Mouse (Mus musculus): ENCODE measurements around the gene Nptxr.
A peak's percentile ranks its signal among the peaks of the same experiment; 100 is the strongest.

Gene Nptxr

DNA sequence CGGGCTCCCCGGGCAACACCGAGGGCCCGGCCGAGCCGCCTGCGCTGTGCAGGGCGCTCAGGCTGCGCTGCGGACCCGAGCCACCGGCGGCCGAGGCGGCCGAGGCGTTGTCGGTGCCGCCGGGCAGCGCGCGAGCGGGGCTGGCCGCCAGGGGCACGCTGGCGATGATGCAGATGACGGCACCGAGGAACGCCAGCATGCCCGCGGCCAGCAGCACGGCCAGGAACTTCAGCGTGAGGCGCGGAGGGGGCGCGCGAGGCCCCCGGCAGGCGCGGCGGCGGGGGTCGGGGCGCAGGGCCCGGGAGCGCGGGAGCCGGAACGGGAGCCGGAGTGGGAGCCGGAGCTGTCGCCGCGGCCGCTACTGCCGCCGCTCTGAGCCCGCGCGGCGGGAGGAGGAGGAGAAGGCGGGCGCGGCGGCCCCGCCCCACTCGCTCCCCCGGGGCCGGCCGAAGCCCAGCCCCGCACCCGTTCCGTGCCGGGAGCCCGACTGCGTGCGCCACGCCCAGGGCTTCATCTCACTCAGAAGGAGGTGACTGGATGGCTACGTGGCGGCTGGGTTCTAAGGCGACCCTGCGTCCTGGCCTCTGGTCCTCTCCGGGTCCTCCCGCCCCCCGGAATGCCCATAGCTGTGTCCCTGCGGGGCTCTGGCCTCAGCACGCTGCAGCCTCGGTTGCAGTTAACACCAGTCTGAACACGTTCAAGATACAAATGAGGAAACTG, at the start of gene Nptxr:
Nptxr (minus strand) TSS at position 415 of the 720 bp plus-strand sequence.
- H3K36me3 ChIP-seq (ENCODE audit: control insufficient read depth, insufficient read depth, low read length, poor library complexity, severe bottlenecking): no peaks in the 10 kb centered on the region
- peak; percentile 36 for DNase-seq (ENCODE audit: low read depth, low spot score)
- H3K27me3 ChIP-seq (ENCODE audit: control insufficient read depth, insufficient read depth, low read length, poor library complexity, severe bottlenecking): peaks cover 4% of the 10 kb centered on the region; the same call in 1 of the 2 replicates

DNA sequence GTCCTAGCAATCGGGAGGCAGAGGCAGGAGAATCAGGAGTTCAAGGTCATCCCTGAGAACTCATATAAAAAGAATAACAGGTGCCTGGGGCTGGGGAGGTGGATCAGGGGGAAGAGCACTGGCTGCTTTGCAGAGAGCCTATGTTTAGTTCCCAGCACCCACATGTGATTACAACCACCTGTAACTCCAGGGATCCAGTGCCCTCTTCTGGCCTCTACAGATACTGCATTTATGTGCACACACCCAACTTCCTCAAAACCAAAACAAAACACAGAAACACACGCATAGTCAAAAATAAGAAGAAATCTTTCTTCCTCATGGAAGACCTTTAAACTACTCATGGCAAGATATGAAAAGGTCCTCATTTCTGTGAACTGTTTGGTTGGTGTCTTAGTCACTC, 45.6 kb upstream of the Nptxr start:
- peak; percentile 29 for DNase-seq (ENCODE audit: low read depth, low spot score)
- H3K27me3 ChIP-seq (ENCODE audit: control insufficient read depth, insufficient read depth, low read length, poor library complexity, severe bottlenecking): no peaks in the 10 kb centered on the region
- H3K36me3 ChIP-seq (ENCODE audit: control insufficient read depth, insufficient read depth, low read length, poor library complexity, severe bottlenecking): no peaks in the 10 kb centered on the region

DNA sequence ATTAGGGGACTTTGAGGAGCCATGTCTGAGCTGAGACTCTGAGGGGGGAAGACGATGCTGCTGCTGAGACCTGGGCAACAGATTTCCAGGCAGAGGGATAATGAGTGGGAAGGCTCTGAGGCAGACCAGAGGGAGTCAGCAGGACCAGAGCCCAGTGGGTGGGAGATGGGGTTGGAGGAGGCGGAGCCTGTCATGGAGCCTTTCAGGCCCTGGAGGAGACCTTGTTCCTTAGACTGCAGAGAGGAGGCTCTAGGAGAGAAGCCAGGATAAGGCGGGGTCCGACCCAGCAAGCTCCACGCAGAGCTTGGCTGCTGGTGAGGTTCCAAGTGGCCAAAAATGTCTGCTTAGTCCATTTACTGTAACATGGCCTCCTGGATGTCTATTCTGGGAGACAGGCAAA, 42.5 kb upstream of the Nptxr start:
- Histone ChIP-seq H3K36me3 (ENCODE audit: control insufficient read depth, insufficient read depth, low read length, poor library complexity, severe bottlenecking) (no peaks in the 10 kb centered on the region), H3K27me3 (ENCODE audit: control insufficient read depth, insufficient read depth, low read length, poor library complexity, severe bottlenecking) (no peaks in the 10 kb centered on the region)
- no peak for DNase-seq (ENCODE audit: low read depth, low spot score)

- Histone ChIP-seq H3K27me3 (ENCODE audit: control insufficient read depth, insufficient read depth, low read length, poor library complexity, severe bottlenecking) (no peaks in the 10 kb centered on the region), H3K36me3 (ENCODE audit: control insufficient read depth, insufficient read depth, low read length, poor library complexity, severe bottlenecking) (no peaks in the 10 kb centered on the region)
- DNase-seq (ENCODE audit: low read depth, low spot score): no peak
Measured at GRCm38 (mm10) chr15:79845986-79846385, 41.4 kb upstream of the Nptxr start.

DNA sequence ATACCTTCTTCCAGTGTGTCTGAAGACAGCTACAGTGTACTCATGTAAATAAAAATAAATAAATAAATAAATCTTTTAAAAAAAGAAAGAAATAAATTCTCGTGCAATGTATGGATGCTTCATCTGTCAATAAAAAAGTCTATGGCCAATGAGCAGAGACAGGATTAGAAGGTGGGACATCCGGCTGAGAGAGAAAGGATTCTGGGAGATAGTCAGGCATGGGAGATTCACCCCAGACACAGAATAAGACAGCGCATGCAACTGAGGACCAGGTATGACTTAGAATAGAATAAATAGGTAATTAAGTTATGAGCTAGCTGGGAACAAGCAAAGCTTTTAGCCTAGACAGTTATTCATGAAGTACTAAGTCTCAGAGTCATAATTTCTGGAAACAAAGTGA, 38.4 kb upstream of the Nptxr start:
- H3K27me3 ChIP-seq (ENCODE audit: control insufficient read depth, insufficient read depth, low read length, poor library complexity, severe bottlenecking): no peaks in the 10 kb centered on the region
- no peaks in the 10 kb centered on the region for H3K36me3 ChIP-seq (ENCODE audit: control insufficient read depth, insufficient read depth, low read length, poor library complexity, severe bottlenecking)
- no peak for DNase-seq (ENCODE audit: low read depth, low spot score)

DNA sequence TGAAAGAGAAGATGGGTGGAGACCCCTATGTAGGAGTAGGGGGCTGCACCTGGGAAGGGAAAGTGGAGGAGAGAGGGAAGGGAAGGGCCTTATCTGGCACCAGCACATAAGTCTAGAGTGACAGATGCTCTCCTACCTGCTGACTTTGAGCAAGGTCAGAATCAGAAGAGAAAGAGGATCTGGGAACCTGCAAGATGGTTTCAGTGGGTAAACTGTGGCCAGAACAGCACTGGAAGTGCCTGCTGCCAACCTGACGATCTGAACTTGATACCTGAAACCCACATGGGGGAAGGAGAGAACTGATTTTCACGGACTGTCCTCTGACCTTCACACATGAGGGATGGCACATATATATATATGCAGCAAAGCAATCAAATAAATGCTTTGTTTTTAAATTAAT, 35.7 kb upstream of the Nptxr start:
- H3K27me3 ChIP-seq (ENCODE audit: control insufficient read depth, insufficient read depth, low read length, poor library complexity, severe bottlenecking): no peaks in the 10 kb centered on the region
- no peak for DNase-seq (ENCODE audit: low read depth, low spot score)
- H3K36me3 ChIP-seq (ENCODE audit: control insufficient read depth, insufficient read depth, low read length, poor library complexity, severe bottlenecking): no peaks in the 10 kb centered on the region

DNA sequence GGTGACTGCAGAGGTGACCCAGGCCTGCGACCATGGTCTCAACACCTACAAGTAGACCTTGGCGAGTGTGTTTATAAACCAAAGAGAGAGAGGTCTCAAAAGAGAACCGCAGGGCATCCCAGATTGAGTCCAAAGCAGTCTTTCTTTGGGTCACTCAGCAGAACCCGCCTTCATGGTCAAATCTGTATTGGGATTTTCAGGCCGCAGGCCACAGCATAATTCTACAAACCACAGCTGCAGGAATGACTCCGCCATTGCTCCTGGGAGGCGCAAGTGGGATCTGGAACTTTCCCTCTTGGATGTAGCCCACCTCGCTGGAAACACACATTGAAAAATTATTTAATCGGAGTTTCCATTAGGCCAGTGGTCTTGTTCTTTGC, 30.3 kb upstream of the Nptxr start:
- no peak for DNase-seq (ENCODE audit: low read depth, low spot score)
- Histone ChIP-seq H3K36me3 (ENCODE audit: control insufficient read depth, insufficient read depth, low read length, poor library complexity, severe bottlenecking) (no peaks in the 10 kb centered on the region), H3K27me3 (ENCODE audit: control insufficient read depth, insufficient read depth, low read length, poor library complexity, severe bottlenecking) (no peaks in the 10 kb centered on the region)

GRCm38 (mm10) chr15:79834130-79834880, 29.7 kb upstream of the Nptxr start, which contains the start of the genes Npcd and Cbx6:
Npcd (minus strand) TSS chr15:79834237.
Cbx6 (minus strand) TSS chr15:79834688.
- peak; percentile 84 for DNase-seq (ENCODE audit: low read depth, low spot score)
- H3K27me3 ChIP-seq (ENCODE audit: control insufficient read depth, insufficient read depth, low read length, poor library complexity, severe bottlenecking): no peaks in the 10 kb centered on the region
- no peaks in the 10 kb centered on the region for H3K36me3 ChIP-seq (ENCODE audit: control insufficient read depth, insufficient read depth, low read length, poor library complexity, severe bottlenecking)

DNA sequence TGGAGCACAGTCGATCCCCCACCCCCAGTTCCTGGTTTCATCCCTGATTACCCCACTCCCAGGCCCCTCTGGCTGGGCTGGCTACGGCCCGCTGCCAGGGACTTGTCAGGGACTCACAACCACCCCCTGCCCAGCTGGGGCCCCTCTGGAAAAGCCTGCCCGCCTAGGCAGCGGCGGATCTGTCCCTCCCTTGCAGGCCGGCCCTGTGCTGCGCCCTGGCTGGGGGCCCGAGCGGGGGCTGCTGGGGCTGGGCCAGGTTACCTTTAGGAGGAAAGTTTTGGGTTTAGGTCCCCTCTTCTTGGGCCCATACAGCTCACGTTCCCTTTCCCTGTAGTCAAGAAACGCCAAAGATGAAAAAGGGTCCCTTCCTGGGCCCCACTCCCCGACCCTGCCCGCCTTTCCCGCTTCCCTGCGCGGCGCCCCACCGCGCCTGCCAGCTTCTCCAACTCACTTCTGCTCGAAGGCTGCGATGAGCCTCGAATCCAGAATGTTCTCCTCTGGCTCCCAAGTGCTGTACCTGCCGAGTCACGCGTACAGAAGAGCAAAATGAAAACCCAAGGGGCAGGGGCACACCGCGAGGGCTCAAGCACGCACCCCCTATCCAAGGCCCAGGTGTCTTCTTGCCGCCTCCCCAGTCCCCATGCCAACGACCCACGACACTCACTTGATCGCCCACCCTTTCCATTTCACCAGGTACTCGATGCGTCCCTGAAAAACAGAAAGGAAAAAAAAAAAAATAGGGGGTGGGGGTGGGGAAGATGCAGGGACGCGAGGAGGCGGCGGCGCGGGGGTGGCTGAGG, 28.9 kb upstream of the Nptxr start:
- no peak for DNase-seq (ENCODE audit: low read depth, low spot score)
- H3K27me3 ChIP-seq (ENCODE audit: control insufficient read depth, insufficient read depth, low read length, poor library complexity, severe bottlenecking): no peaks in the 10 kb centered on the region
- no peaks in the 10 kb centered on the region for H3K36me3 ChIP-seq (ENCODE audit: control insufficient read depth, insufficient read depth, low read length, poor library complexity, severe bottlenecking)

DNA sequence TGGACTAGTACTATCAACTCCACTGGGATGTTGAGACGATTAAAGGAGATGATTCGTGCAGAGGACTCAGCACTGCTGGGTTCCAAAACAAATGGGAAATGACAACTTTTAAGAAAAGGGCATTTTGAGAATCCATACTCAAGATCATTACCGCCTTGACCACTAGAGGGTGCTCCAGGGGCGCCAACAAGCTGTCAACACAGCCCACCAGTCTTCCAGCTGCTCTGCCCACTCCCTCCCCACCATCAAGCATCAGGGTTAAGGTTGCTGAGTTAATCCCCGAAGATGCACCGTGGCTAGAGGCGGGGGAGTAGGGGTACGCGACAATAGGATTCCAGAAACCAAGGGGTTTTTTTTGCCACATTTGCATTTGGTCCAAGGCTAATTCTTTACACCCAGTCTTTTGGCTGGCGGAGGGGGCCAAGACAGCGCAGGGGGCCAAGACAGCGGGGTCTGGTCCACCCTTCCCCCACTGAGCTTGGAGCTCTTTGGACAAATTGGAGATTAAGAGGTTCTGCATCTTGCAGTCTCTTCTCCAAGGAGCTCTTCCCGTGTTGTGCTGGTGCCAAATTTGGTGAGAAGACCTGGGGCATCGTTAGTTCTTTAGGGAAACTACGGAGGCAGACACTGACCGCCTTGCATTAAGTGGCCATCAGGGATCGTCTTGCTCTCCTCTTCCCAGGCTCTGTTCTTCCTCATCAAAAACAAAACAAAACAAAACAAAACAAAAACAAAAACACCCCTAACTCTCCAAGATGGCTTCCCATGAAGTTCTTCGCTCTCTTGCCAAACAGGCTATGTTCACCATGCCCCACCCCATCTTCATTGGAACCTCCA, 27.7 kb upstream of the Nptxr start:
- no peaks in the 10 kb centered on the region for H3K36me3 ChIP-seq (ENCODE audit: control insufficient read depth, insufficient read depth, low read length, poor library complexity, severe bottlenecking)
- DNase-seq (ENCODE audit: low read depth, low spot score): peak; percentile 87
- H3K27me3 ChIP-seq (ENCODE audit: control insufficient read depth, insufficient read depth, low read length, poor library complexity, severe bottlenecking): no peaks in the 10 kb centered on the region

- Histone ChIP-seq H3K27me3 (ENCODE audit: control insufficient read depth, insufficient read depth, low read length, poor library complexity, severe bottlenecking) (no peaks in the 10 kb centered on the region), H3K36me3 (ENCODE audit: control insufficient read depth, insufficient read depth, low read length, poor library complexity, severe bottlenecking) (no peaks in the 10 kb centered on the region)
- peak; percentile 90 for DNase-seq (ENCODE audit: low read depth, low spot score)
Measured at GRCm38 (mm10) chr15:79830388-79830787, 25.8 kb upstream of the Nptxr start.

- DNase-seq (ENCODE audit: low read depth, low spot score): no peak
- no peaks in the 10 kb centered on the region for H3K36me3 ChIP-seq (ENCODE audit: control insufficient read depth, insufficient read depth, low read length, poor library complexity, severe bottlenecking)
- H3K27me3 ChIP-seq (ENCODE audit: control insufficient read depth, insufficient read depth, low read length, poor library complexity, severe bottlenecking): no peaks in the 10 kb centered on the region
Measured at GRCm38 (mm10) chr15:79829431-79829830, 24.9 kb upstream of the Nptxr start.

- H3K36me3 ChIP-seq (ENCODE audit: control insufficient read depth, insufficient read depth, low read length, poor library complexity, severe bottlenecking): no peaks in the 10 kb centered on the region
- DNase-seq (ENCODE audit: low read depth, low spot score): no peak
- no peaks in the 10 kb centered on the region for H3K27me3 ChIP-seq (ENCODE audit: control insufficient read depth, insufficient read depth, low read length, poor library complexity, severe bottlenecking)
Measured at GRCm38 (mm10) chr15:79828366-79829035, 23.9 kb upstream of the Nptxr start.

DNA sequence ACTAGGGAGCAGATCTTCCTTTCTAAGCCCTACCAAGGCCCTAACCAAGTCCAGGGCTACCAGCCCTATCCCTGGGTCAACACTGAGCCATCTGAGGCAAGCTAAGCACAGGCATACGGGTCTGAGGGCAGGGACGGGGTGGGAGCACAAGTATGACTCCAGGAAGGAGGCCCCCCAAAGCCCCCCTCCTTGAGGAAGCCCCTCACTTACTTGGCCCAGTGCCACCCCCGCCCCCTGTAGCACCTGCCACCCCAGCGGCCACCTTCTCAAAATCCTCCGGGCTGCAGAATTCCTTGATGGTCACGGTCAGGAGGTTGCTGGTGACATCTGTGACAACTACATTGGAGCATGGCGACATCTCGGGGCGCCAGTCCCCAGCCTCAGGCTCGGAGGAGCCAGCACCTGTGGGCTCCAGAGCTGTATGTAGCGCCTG, 23.2 kb upstream of the Nptxr start:
- DNase-seq (ENCODE audit: low read depth, low spot score): no peak
- no peaks in the 10 kb centered on the region for H3K27me3 ChIP-seq (ENCODE audit: control insufficient read depth, insufficient read depth, low read length, poor library complexity, severe bottlenecking)
- H3K36me3 ChIP-seq (ENCODE audit: control insufficient read depth, insufficient read depth, low read length, poor library complexity, severe bottlenecking): no peaks in the 10 kb centered on the region

Data from splenic B cell, adult 2 months (primary cell).